Mouse (Mus musculus) gastrocnemius, postnatal 14 days (tissue): ENCODE measurements around the gene Paox. TPM values are rescaled to one million over a fixed set of nuclear protein-coding genes. Genes with fewer than 3 reads are reported as not detected.
"Not testable (repeated sequence)": the region's sequence is repeated elsewhere in the genome, so short reads cannot be mapped to it uniquely, and the experiment has no call there.

ENCODE experiments used
- DNase-seq: peaks from one replicate; pipeline ENCODE4 v3.0.0; 2021; ENCODE audit warnings: mixed read lengths
- intact Hi-C: fragments of 180-260 bp; cut with DNase I; formaldehyde crosslinking; loops from one replicate; pipeline ENCODE4 v1.15.1; 2025; ENCODE audit warnings: low total_unique reads
- total RNA-seq, 2 experiments: library from RNA; stranded (reverse); gene quantifications; 2 replicates each; pipeline ENCODE4 v1.2.3; 2021

Gene Paox
- total RNA-seq, 2 experiments from 2014 or later, result 3.7 to 4.7 TPM

DNA sequence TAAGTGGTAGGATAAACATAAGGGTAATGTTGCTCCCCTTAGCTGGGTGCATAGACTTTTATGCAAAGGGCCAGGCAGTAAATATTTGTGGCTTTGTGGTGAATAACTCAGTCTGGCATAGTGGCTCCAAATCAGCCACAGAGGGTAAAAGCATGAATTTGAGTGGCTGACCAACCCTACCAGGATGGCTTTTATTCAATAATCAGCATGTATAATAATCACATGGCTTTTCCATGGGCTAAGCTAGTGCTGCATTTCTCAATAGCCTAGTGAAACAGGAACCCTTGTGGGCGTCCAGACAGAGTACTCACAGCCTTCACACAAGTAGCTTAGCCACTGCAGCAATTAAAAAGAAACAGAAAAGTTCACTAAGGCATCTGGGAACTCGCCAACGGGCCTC, 3.7 kb upstream of the Paox start:
- DNase-seq, result no peak
- intact Hi-C loops, result no loop called here

- peak; percentile 92 for DNase-seq
- intact Hi-C loops, result no loop called here
Measured at GRCm38 (mm10) chr7:140116329-140117054, 893 bp downstream of the Paox start, which contains the start of gene Echs1. Echs1 (minus strand) TSS chr7:140116476.

DNA sequence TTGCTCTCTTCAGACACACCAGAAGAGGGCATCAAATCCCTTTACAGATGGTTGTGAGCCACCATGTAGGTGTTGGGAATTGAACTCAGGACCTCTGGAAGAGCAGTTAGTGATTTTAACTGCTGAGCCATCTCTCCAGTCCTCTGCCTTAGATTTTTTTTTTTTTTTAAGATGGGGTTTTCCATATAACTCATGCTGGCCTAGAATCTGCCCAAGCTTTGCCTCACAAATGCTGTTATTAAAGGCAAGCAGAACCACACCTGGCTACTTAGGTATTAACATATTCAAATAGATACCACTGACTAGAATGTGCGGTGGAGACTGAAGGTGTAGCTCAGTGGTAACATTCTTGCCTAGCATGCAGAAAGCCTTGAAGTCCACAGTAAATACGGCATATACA, 4.9 kb downstream of the Paox start:
- intact Hi-C loops, result no loop called here
- no peak for DNase-seq

DNA sequence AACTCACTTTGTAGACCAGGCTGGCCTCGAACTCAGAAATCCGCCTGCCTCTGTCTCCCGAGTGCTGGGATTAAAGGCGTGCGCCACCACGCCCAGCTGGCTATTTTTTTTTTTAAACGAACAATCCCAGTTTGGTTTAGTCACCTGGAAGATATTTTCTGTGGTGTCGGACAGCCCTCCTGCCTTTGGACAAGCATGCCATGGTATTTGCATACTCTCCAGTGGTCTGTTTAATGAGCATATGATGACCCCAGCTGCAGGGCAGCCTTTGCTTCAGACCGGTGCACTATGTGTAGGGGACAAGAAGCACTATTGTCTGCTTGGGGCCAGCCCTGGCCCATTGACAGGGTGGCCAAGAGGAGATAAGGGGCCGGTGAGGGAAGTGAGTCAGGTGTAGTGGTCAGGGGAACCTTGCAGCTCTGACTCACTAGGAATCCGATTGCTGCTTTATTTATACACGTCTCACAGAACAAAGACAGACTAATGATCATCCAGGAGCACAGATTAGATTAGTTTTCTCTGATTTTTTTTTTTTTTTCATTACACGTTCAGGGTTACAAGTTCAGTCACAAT, 5.8 kb downstream of the Paox start:
- no peak for DNase-seq
- intact Hi-C loops, result no loop called here

DNA sequence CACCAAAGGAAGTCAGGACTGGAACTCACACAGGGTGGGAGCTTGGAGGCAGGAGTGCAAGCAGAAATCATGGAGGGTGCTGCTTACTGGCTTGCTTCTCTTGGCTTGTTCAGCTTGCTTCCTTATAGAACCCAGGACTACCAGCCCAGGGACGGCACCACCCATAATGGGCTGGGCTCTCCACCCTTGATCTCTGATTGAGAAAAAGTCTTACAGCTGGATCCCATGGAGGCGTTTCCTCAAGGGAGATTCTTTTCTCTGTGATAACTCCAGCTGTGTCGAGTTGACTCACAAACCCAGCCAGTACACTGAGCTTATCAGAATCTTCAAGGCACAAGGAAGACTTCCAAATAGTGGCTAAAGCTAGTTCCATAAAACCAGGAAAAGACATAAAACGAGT, 7.2 kb downstream of the Paox start:
- DNase-seq, result no peak
- intact Hi-C loops, result no loop called here

DNA sequence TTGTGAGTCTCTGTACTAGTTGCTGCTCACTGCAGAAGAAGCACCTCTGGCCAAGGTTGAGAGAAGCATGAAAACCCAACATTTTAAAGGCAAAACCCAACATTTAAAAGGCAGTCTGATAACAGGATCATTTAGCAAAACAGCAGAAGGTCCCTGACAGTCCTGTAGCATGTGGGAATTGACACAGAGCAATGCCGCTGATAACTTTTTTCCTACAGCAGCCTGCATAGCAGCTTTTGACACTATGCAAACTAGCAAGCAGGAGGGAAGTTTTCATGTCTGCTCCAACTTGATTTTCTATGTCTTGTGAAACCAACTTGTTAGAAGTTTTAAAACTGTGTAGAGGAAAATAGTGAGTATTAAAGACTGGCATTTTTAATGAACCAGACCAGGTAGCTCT, 8.8 kb downstream of the Paox start:
- no peak for DNase-seq
- intact Hi-C loops, result no loop called here

DNA sequence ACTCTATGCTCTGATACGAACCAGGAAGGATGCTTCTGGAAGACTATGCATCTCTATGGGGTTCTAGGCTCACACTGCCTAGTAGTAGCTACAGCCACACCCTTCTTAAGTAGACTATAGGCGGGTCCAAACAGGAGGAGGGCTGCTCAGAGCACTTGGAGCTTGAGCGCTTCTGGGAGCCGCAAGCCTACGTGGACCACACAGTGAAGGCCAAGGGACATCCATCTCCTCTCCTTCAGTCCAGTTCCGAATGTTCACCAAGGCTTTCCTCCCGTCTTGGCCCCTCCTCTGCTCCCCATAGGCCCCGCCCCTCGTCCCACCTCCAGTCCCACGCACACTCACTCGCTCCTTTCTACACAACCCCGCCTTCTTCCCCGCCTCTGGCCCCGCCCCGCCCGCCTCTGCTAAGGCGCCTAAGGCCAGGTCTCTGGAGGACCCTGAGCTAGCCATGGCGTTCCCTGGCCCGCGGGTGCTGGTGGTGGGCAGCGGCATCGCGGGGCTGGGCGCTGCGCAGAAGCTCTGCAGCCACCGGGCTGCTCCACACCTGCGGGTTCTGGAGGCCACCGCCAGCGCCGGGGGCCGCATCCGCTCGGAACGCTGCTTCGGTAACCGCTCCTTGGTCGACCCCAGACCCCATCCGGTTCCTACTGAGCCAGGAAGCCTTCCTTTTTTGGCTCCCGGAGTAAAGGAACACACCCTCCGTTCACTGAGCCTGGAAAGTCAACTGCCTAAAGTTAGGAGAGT, 9.9 kb downstream of the Paox start:
- DNase-seq, result peak; percentile 95
- intact Hi-C loops, result no loop called here

- intact Hi-C loops, result no loop called here
- DNase-seq, result no peak
Measured at GRCm38 (mm10) chr7:140126022-140126350, 10.4 kb downstream of the Paox start.

- intact Hi-C loops, result no loop called here
- no peak for DNase-seq
Measured at GRCm38 (mm10) chr7:140126934-140127333, 11.3 kb downstream of the Paox start.

DNA sequence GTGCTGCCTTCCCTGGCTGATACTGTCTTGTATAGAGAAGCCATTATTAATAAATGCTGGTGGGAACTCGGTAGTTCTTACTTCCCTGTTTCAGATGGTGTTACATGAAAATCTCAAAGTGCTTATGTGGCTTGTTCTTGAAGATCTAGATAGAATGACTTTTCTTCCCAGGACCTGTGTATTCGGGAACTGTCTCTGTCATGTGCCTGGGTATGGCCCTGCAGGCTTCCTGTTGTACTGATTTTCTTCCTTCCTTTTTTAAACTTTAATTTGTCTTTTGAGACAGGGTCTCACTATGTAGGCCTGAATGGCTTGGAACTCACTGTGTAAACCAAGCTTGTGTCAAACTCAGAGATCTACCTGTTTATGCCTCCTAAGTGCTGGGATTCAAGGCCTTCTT, 12.3 kb downstream of the Paox start:
- intact Hi-C loops, result no loop called here
- no peak for DNase-seq

DNA sequence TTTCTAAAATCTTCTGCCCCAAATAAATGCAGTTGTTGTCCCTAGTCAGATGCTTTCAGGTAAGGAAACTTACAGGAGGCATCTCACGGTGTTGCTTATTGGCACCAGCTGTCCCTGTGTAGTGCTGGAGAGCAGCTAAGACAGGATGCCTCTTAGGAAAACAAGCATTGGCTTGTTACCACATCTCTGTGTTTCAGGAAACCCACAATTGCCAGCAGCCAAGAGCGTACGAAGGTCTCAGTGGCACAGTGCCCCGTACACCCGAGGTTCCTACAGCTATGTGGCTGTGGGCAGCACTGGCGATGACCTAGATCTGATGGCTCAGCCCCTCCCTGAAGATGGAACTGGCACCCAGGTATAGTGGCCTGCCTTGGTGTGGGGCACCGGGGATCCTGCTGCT, 16.6 kb downstream of the Paox start:
- DNase-seq, intact Hi-C loops: not testable (repeated sequence)

DNA sequence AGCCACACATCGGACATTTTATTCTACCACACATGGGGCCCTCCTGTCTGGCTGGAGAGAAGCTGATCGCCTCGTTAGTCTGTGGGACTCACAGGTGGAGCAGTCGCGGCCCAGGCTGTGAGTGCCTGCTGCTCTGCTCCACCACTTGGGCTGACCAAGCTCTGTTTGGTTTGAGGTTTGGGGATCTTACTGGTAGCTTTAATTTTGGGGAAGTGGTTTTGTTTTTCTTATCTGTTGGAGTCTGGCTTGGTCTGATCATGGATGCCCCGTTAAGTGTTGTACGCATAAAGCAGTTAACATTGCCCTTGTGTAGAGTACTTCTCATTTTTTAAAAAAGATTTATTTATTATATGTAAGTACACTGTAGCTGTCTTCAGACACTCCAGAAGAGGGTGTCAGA, 18.4 kb downstream of the Paox start:
- DNase-seq, intact Hi-C loops: not testable (repeated sequence)

DNA sequence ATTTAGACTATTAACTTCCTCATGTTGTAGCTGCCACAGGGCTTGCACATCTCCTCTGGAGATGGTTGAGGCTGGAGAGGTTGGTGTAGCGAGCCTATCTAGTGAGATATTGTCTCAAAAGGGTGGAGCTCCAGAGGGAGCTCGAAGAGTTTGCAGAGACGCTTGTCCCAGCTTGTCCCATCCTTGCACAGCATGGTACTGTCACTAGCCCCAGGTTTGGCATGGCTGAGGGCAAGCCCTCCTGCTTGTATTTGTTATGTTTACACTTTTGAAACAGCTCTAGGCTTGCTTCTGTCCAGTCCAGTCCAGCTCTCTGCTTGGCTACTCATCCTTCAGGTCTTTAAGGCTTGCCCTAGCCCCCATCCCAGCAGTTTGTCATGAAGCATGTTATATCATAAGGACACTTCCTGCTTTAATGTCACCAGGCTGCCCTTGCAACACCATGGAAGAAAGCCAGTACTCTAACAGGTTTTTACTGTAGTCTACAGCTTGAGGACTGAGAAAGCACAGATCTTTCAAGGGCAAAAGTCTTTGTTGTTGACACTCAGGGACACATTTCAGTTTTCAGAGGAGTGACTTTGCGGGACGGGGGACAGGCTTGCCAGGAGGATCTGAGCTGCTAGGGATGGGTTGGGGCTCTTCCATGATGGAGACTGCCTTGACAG, 19.6 kb downstream of the Paox start:
- no peak for DNase-seq
- intact Hi-C loops, result no loop called here

DNA sequence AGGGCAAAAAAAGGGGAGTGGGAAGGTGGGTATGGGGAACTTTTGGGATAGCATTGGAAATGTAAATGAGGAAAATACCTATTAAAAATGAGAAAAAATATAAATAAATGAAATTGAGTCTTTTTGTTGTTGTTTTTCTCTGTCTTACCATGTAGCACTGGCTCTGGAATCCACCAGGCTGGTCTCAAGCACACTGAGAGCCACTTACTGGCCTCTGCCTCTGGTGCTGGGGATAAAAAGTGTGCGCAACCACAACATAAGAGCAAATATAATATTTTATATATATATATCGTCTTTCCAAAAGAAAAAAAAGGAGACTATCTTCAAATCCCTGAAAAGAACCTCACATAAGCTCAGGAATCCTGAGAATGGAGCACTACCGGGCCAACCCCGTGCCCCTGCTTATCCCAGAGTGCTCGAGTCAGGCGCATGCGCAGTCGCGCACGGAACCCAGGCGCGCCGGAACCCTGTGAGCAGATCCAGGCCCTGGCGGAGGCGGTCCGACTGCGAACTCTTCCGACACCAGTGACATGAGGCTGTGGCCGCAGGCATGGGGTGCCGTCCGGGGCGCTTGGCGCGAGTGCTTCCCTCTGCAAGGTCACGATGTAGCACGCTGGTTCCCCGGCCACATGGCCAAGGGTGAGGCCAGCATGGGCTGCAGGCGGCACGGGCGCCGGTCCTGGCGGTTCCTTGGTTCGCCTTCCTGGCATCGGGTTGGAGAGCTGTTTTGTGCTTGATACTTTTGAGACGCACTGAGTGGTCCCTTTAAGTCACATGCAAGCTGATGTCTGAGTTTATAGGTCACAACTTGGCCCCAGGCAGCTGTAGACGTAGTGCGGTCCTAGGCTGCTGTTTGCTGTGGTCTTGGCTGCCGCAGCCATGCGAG, 21.8 kb downstream of the Paox start, which contains the start of gene Mtg1:
Gene Mtg1, plus strand, starts transcription at position 430 of the 886 bp plus-strand sequence.
- intact Hi-C loops, result no loop called here
- peak; percentile 96 for DNase-seq

DNA sequence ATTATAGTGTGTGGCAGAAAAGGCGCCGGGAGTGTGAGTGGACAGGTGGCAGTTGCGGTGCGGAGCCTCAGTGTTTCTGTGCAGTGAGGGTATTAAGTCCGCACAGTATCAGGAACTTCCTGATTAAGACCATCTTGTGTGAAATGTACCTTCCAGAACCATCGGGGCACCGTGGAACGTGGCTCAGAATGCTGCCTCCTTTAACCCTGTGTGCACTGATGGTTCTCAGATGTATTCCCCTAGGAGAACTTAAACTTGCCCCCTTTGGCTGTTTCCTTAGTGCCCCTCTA, 22.4 kb downstream of the Paox start:
- DNase-seq, result no peak
- intact Hi-C loops, result no loop called here

DNA sequence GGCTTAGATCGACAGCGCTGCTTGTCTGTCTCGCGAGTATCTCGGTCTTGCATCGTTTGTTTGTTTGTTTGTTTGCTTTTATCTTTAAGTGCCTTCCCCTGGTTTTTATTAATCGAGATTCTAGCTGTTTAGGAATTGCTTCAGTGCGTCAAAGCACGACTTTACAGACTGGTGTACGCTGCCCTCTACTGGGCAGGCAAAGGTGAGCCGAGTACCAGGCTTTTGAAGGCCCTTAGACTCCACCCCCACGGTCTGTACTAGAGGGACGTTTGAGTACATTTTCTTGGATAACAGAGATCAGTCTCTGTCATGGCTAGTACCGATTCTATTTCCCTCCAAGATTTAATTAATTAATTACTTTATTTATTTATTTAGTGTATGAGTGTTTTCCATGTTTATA, 25.8 kb downstream of the Paox start:
- intact Hi-C loops, result no loop called here
- DNase-seq, result peak; percentile 63

GRCm38 (mm10) chr7:140144550-140144949, 29.0 kb downstream of the Paox start:
- intact Hi-C loops, result loop anchor here (2.0 kb wide), 1 partner anchor 68 kb away; no protein-coding TSS in a partner anchor
- no peak for DNase-seq

DNA sequence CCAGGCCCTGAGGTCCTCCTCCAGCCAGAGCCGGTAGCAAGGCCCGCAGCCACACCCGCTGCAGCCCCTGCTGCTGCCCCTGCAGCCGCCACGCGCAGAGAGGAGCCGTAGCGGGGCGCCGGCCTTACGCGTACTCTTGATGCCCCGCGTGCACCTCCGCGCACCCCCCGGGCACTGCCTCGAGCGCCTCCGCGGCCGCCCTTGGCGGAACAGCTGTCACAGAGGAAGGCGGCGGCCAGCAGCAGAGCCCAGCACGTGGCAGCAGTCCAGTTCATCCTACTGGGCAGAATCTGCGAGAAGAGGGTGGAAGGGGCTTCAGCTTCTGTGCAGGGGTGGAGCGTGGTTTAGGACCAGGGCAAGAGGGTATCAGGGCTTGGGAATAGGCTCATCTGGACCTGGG, 37.8 kb downstream of the Paox start:
- intact Hi-C loops, result no loop called here
- peak; percentile 44 for DNase-seq

GRCm38 (mm10) chr7:140153829-140154217, 38.2 kb downstream of the Paox start:
- DNase-seq, result no peak
- intact Hi-C loops, result no loop called here
